Mouse (Mus musculus): Measurements from ENCODE around the gene Kcnd1.

- TF ChIP-seq CTCF (IDR thresholded peaks at IDR 0.05; ENCODE audit: low read depth) (no peak), EP300 (IDR thresholded peaks at IDR 0.05; ENCODE audit: low read depth) (no peak)
These were observed 55.9 kb downstream of the Kcnd1 start, which contains the start of gene Pim2 for GRCm38 (mm10) chrX:7878007-7878419.
